In the genomic region with DNA sequence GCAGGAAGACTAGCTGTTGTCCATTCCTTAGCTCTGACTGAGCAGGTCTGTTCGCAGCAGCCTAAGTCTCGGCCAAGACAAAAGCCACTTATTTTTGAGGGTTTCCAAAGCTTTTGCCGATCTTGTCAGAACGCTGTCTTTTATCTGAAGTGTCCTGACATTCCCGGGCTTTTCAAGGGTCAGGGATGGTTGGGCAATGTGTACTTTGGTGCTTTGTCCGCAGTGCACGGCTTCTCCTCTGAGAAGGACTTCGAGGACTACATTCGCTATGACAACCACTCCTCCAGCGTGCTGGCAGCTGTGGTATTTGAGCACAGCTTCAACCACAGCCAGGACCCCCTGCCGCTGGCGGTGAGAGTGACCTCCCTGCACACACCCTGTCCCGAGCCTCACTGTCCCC, we compare ENCODE assay signal across 24 mouse cellular contexts. TPM values are rescaled to one million over a fixed set of nuclear protein-coding genes. Genes with fewer than 3 reads are reported as not detected.
DNase-seq lines count a peak whose midpoint lies in the region; ATAC-seq and TF ChIP-seq lines count a peak whose summit lies in the region.
"Had no signal": no experiment of that assay in that cellular context is flagged by ENCODE, and none has a peak within 500 bp of the region (broad histone marks: within the 10 kb centered on the region; RNA-seq: fewer than 3 reads in every experiment).

No protein-coding gene starts in this region.

- H3K9me3 ChIP-seq in kidney, embryonic 14.5 days (ENCODE audit: control insufficient read depth, low read length): no peaks in the 10 kb centered on the region
- H3K9me3 ChIP-seq in midbrain, embryonic 13.5 days: no peaks in the 10 kb centered on the region
- H3K9me3 ChIP-seq in midbrain, embryonic 14.5 days (ENCODE audit: control insufficient read depth, low read length): no peaks in the 10 kb centered on the region
- H3K9me3 ChIP-seq: embryonic facial prominence, embryonic 15.5 days; intestine, embryonic 15.5 days; neural tube, embryonic 15.5 days had no signal

- no peaks in the 10 kb centered on the region for H3K27me3 ChIP-seq in kidney, adult 2 months (replicated peaks; ENCODE audit: control insufficient read depth, insufficient read depth, low read length)
- no peaks in the 10 kb centered on the region for H3K27me3 ChIP-seq in kidney, embryonic 14.5 days (ENCODE audit: control insufficient read depth, insufficient read depth, low read length)
- no peaks in the 10 kb centered on the region for H3K27me3 ChIP-seq in midbrain, embryonic 13.5 days
- no peaks in the 10 kb centered on the region for H3K27me3 ChIP-seq in midbrain, embryonic 14.5 days (ENCODE audit: control insufficient read depth, insufficient read depth, low read length)
- H3K27me3 ChIP-seq: embryonic facial prominence, embryonic 15.5 days; intestine, embryonic 15.5 days; neural tube, embryonic 15.5 days had no signal

- DNase-seq in embryo, embryonic 10 days (ENCODE audit: low spot score): peak; percentile 19
- DNase-seq in embryo, embryonic 9.5 days (ENCODE audit: extremely low spot score): no peak
- DNase-seq in kidney, adult 2 months: peak; percentile 69
- DNase-seq in midbrain, embryonic 14.5 days: no peak
- no peak for DNase-seq in cerebellum, adult 9-11 months
- DNase-seq: adrenal gland, postnatal 10 days; cerebellum, adult 11 months; cerebellum, postnatal 36 days; gastrocnemius, postnatal 14 days had no signal

- H3K4me1 ChIP-seq in kidney, adult 2 months (ENCODE audit: control insufficient read depth, insufficient read depth, low read length): peaks cover 8% of the 10 kb centered on the region; the same call in 1 of the 2 replicates
- no peaks in the 10 kb centered on the region for H3K4me1 ChIP-seq in kidney, embryonic 14.5 days (ENCODE audit: control insufficient read depth, insufficient read depth, low read length)
- H3K4me1 ChIP-seq in midbrain, embryonic 13.5 days (replicated peaks): no peaks in the 10 kb centered on the region
- H3K4me1 ChIP-seq in midbrain, embryonic 14.5 days (ENCODE audit: control insufficient read depth, insufficient read depth, low read length): no peaks in the 10 kb centered on the region
- H3K4me1 ChIP-seq: embryonic facial prominence, embryonic 15.5 days; neural tube, embryonic 15.5 days had no signal

- H3K27ac ChIP-seq in kidney, adult 2 months (ENCODE audit: insufficient read depth, low read depth, low read length): no peak overlapping the region
- H3K27ac ChIP-seq in kidney, embryonic 14.5 days (ENCODE audit: low read depth, low read length): no peak overlapping the region
- H3K27ac ChIP-seq in midbrain, embryonic 13.5 days: no peak overlapping the region
- no peak overlapping the region for H3K27ac ChIP-seq in midbrain, embryonic 14.5 days (replicated peaks; ENCODE audit: low read depth, low read length)
- H3K27ac ChIP-seq: embryonic facial prominence, embryonic 15.5 days; hindbrain, embryonic 14.5 days; intestine, embryonic 15.5 days; left cerebral cortex, adult 2 months; liver, embryonic 14.5 days; neural tube, embryonic 15.5 days; stomach, postnatal 0 days had no signal

- 60% methylated on average over 13 of the region's 13 CpGs for WGBS in kidney, adult 2 months
- WGBS in kidney, embryonic 14.5 days: 74% methylated on average over 13 of the region's 13 CpGs
- WGBS in midbrain, embryonic 13.5 days: 27% methylated on average over 13 of the region's 13 CpGs
- WGBS in midbrain, embryonic 14.5 days: 19% methylated on average over 13 of the region's 13 CpGs

- no peak overlapping the region for H3K4me3 ChIP-seq in kidney, adult 2 months (ENCODE audit: insufficient read depth, low read depth, low read length)
- H3K4me3 ChIP-seq in kidney, embryonic 14.5 days (ENCODE audit: low read length): no peak overlapping the region
- H3K4me3 ChIP-seq in midbrain, embryonic 13.5 days (replicated peaks): no peak overlapping the region
- no peak overlapping the region for H3K4me3 ChIP-seq in midbrain, embryonic 14.5 days (replicated peaks; ENCODE audit: low read depth, low read length)
- H3K4me3 ChIP-seq: embryonic facial prominence, embryonic 15.5 days; intestine, embryonic 15.5 days; left cerebral cortex, adult 2 months; myocyte; neural tube, embryonic 15.5 days had no signal

- ATAC-seq in kidney, embryonic 14.5 days (ENCODE audit: low FRiP score, low TSS enrichment): no peak
- ATAC-seq in midbrain, embryonic 13.5 days: no peak
- no peak for ATAC-seq in midbrain, embryonic 14.5 days (ENCODE audit: low FRiP score, low TSS enrichment)
- ATAC-seq in megakaryocyte, adult 5-6 weeks (ENCODE audit: poor library complexity, severe bottlenecking): no peak
- ATAC-seq: intestine, embryonic 15.5 days had no signal

- H3K36me3 ChIP-seq in kidney, adult 2 months (ENCODE audit: control insufficient read depth, insufficient read depth, low read length): peaks cover 4% of the 10 kb centered on the region; the same call in 1 of the 2 replicates
- H3K36me3 ChIP-seq in kidney, embryonic 14.5 days (ENCODE audit: control insufficient read depth, insufficient read depth, low read length): peaks cover 5% of the 10 kb centered on the region; the same call in 1 of the 2 replicates
- H3K36me3 ChIP-seq in midbrain, embryonic 13.5 days: peaks cover 44% of the 10 kb centered on the region
- peaks cover 50% of the 10 kb centered on the region for H3K36me3 ChIP-seq in midbrain, embryonic 14.5 days (ENCODE audit: control insufficient read depth, insufficient read depth, low read length)
- H3K36me3 ChIP-seq: intestine, embryonic 15.5 days had no signal

- TF ChIP-seq CTCF in kidney, adult 2 months (conservative IDR thresholded peaks at IDR 0.05; ENCODE audit: insufficient read depth, insufficient read length, low read depth, low read length): no peak

- no peak overlapping the region for H3K4me2 ChIP-seq in kidney, embryonic 14.5 days (replicated peaks; ENCODE audit: low read depth, low read length)
- H3K4me2 ChIP-seq in midbrain, embryonic 13.5 days (replicated peaks): no peak overlapping the region
- no peak overlapping the region for H3K4me2 ChIP-seq in midbrain, embryonic 14.5 days (ENCODE audit: low read length)
- H3K4me2 ChIP-seq: embryonic facial prominence, embryonic 15.5 days; hindbrain, embryonic 14.5 days; intestine, embryonic 15.5 days; midbrain, embryonic 11.5 days; neural tube, embryonic 15.5 days had no signal

- no peak overlapping the region for H3K9ac ChIP-seq in kidney, embryonic 14.5 days (ENCODE audit: low read depth, low read length)
- H3K9ac ChIP-seq in midbrain, embryonic 13.5 days (replicated peaks): 0 out of 2 replicates have a peak overlapping the region, but pooled peaks have one; percentile 11
- H3K9ac ChIP-seq in midbrain, embryonic 14.5 days (replicated peaks; ENCODE audit: low read length): no peak overlapping the region
- H3K9ac ChIP-seq: embryonic facial prominence, embryonic 15.5 days; hindbrain, embryonic 14.5 days; intestine, embryonic 15.5 days; liver, embryonic 14.5 days had no signal

- no peak for TF ChIP-seq POLR2A in kidney, adult 2 months (IDR thresholded peaks at IDR 0.05; ENCODE audit: low read depth, low read length)

RNA-seq across cellular contexts. Expression of a gene that starts 14.1 kb away (rescaled TPM):
- 214 and 230 TPM in 2 replicates for polyA plus RNA-seq in kidney, adult 2 months (2012; rRNA removed)
- 10.0 and 13.1 TPM in 2 replicates for polyA plus RNA-seq in kidney, embryonic 14.5 days (2014; fragmentation: Nextera tagmentation; extraction: Ambion mirVana)
- 22.7 and 23.9 TPM in 2 replicates for polyA plus RNA-seq in midbrain, embryonic 13.5 days (2015; fragmentation: Nextera tagmentation; extraction: Ambion mirVana)
- polyA plus RNA-seq in midbrain, embryonic 14.5 days (2014; fragmentation: Nextera tagmentation; extraction: Ambion mirVana): 26.2 and 31.4 TPM in 2 replicates
- total RNA-seq in megakaryocyte, adult 5-6 weeks (2015): 40.2 and 43.6 TPM in 2 replicates
- 32.2 and 33.5 TPM in 2 replicates for total RNA-seq in megakaryocyte, adult 5-6 weeks (2017)

RNA-seq across cellular contexts. Expression of a gene that starts 15.0 kb away (rescaled TPM):
- 0.16 and 0.31 TPM in 2 replicates for polyA plus RNA-seq in kidney, adult 2 months (2012; rRNA removed)
- not detected in 2 replicates for polyA plus RNA-seq in kidney, embryonic 14.5 days (2014; fragmentation: Nextera tagmentation; extraction: Ambion mirVana)
- 0.12 and 0.14 TPM in 2 replicates for polyA plus RNA-seq in midbrain, embryonic 13.5 days (2015; fragmentation: Nextera tagmentation; extraction: Ambion mirVana)
- 0.18 and 0.47 TPM in 2 replicates for polyA plus RNA-seq in midbrain, embryonic 14.5 days (2014; fragmentation: Nextera tagmentation; extraction: Ambion mirVana)
- total RNA-seq in megakaryocyte, adult 5-6 weeks (2015): 0.41 and 0.58 TPM in 2 replicates
- 0.28 and 0.88 TPM in 2 replicates for total RNA-seq in megakaryocyte, adult 5-6 weeks (2017)
- polyA plus RNA-seq: embryonic facial prominence, embryonic 15.5 days; forebrain, embryonic 11.5 days; heart, postnatal 0 days; intestine, embryonic 15.5 days; limb, embryonic 11.5 days; midbrain, embryonic 11.5 days; myocyte; stomach, postnatal 0 days had no signal

RNA-seq across cellular contexts. Expression of a gene that starts 48.5 kb away (rescaled TPM):
- polyA plus RNA-seq in kidney, adult 2 months (2012; rRNA removed): 73.0 and 76.9 TPM in 2 replicates
- polyA plus RNA-seq in kidney, embryonic 14.5 days (2014; fragmentation: Nextera tagmentation; extraction: Ambion mirVana): 306 and 312 TPM in 2 replicates
- polyA plus RNA-seq in midbrain, embryonic 13.5 days (2015; fragmentation: Nextera tagmentation; extraction: Ambion mirVana): 370 and 374 TPM in 2 replicates
- polyA plus RNA-seq in midbrain, embryonic 14.5 days (2014; fragmentation: Nextera tagmentation; extraction: Ambion mirVana): 331 and 345 TPM in 2 replicates
- 93.0 and 102 TPM in 2 replicates for total RNA-seq in megakaryocyte, adult 5-6 weeks (2015)
- total RNA-seq in megakaryocyte, adult 5-6 weeks (2017): 115 and 125 TPM in 2 replicates

Comparison
In these comparisons a context has a peak if more than half of its experiments do, and no peak if none do; other contexts are left out.
1. DNase-seq: peak in embryo, embryonic 10 days (single experiment) and kidney, adult 2 months (single experiment); none in embryo, embryonic 9.5 days (single experiment), midbrain, embryonic 14.5 days (single experiment) and cerebellum, adult 9-11 months (single experiment).